Mouse (Mus musculus) skeletal muscle tissue, postnatal 0 days (tissue): ENCODE measurements around the gene Urgcp. TPM values are rescaled to one million over a fixed set of nuclear protein-coding genes. Genes with fewer than 3 reads are reported as not detected.

Experiments used
- polyA plus RNA-seq: library from polyadenylated mRNA; unstranded; fragments of >200 nt; fragmentation: Nextera tagmentation; extraction: Ambion mirVana; gene quantifications from 2 replicates; pipeline ENCODE4 v1.2.1, GENCODE M21; 2015

Gene Urgcp
- polyA plus RNA-seq = 22.0 and 23.2 TPM in 2 replicates

DNA sequence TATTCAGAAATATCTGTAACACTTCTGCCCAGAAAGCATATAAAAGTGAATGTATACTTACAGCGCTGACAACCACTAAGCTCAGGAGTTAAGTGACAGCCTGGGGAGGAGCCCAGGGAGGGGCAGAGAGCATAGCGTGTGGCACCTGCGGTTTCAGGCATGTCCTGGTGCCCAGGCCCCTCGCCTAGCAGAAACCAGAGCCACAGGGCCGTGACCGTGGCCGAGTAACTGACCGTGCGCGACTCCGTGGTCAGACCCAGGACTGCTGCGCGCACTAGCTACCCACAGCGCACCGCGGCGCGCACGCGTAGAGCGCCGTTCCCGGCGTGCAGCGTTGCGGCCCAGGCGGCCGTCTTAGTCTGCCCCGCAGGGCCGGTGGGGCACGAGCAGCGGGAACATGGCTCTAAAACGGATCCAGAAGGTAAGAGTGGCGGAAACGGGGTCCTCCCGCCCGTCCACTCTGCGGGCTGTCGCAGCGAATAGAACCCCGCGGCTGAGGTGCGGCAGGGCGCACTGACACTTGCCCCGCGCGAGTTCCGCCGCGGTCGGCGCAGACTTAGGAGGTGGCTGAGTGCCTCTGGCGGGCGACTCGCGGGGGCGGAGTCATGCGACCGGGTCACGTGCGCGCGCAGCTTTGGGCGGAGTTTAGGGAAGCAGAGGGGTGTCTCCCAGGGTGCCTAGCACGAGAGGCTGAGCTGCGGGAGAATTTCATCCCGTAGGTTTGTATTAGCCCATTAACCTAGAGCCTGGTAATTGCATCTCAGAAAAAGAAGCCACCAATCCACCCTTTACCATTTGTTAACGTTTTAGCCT is at the start of gene Urgcp:
Urgcp (minus strand) TSS at position 557 of the 813 bp plus-strand sequence.

DNA sequence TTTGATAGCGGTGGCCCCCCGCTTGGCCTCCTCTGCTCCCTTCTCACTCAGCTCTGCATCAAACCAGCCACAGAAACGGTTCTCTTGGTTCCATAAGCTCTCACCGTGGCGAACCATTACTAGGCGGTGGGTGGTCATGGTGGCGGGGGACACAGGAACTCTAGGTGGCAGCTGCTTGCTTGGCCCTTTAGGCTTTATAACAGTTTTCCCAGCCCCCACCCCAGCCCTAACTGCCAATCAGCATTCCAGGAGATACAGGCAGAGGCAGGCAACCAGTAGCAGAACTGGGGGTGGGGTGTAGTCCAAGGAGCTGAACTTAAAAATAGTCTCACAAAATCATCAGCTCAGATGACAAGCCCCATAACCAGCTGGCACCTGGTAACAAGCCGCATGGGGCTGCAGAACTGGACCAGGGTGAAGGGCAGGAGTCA is 41.4 kb upstream of the Urgcp start, which contains the start of gene Pgam2:
Pgam2 (minus strand) TSS at position 183 of the 431 bp plus-strand sequence.

DNA sequence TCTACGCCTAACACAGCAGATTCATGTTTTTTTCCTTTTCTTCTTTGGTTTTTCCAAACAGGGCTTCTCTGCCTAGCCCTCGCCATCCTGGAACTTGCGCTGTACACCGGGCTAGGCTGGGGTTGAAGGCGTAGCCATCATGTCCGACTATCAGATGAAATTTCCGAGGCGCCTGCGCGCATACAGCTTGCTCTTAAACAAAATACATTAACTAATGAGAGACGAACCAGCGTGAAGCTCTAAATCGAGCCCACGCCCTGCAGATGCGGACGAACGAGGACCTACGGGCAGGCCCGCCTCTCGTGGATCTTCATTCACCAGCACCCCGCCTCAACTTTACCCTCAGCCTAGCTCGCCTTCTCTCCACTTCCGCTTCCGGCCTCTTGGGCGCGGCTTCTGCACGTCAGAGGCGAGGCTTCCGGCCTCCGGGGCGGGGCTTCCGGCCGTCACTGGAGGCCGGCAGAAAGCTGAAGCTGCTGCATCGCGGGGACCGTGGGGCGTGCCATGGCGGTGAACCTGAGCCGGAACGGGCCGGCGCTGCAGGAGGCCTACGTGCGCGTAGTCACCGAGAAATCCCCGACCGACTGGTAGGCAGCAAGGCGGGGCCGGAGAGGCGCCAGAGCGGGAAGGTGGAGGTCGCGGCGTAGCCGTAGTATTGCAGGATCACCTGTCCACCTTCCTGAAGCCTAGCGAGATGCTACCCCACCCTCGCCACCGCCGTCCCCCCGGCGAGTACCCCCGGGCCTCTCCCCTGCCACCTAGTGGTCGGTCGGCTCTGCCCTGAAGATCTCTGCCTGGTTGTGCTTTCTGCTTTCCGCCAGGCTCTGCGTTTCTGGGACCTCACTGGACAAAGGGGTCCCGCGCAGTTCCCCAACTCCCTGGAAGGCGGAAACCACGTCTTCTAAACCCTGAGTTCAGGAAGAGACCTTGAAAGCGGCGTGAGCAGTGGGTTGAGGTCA is 26.2 kb upstream of the Urgcp start, which contains the start of gene Dbnl:
Dbnl (plus strand) TSS at position 433 of the 959 bp plus-strand sequence.

DNA sequence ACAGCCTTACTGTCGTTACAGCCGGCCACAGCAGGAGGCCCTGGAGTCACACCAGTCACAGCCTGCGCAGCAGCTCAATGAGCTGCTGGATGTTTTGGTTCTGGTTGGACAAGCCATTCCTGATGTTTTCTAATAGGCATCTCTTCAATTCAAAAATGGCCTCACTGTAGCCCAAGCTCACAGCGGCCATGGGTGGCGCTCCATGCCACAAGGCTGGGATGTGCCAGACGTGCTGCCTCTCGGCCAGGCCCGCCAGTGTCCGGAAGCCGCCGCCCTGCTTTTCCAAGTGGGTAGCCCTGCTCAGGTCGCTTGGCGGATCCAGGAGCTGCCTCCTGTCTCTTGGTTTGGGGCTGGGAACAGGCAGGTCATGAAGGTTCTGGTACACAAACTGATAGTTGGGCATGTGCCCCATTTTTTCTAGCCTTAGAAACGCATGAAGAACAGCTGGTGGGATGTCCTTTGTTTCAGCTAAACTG is 46.5 kb downstream of the Urgcp start, which contains the start of gene Mrps24:
Mrps24 (minus strand) TSS at position 51 of the 476 bp plus-strand sequence.

Other genes with a start within 250 kb of the Urgcp start
- 83.3 and 128 TPM in 2 replicates for gene Xbp1, start 241.7 kb downstream of the Urgcp start, polyA plus RNA-seq
- gene Ccdc117, start 220.2 kb downstream of the Urgcp start, polyA plus RNA-seq = 8.1 and 8.8 TPM in 2 replicates
- gene Ankrd36, start 192.7 kb downstream of the Urgcp start, polyA plus RNA-seq = not detected in 2 replicates
- gene Mrps24, start 46.7 kb downstream of the Urgcp start, polyA plus RNA-seq = 175 and 186 TPM in 2 replicates
- 37.9 and 47.7 TPM in 2 replicates for gene Dbnl, start 26.1 kb upstream of the Urgcp start, polyA plus RNA-seq
- gene Pgam2, start 41.4 kb upstream of the Urgcp start, polyA plus RNA-seq = 3,377 and 3,488 TPM in 2 replicates
- 3.2 and 3.7 TPM in 2 replicates for gene Polm, start 75.6 kb upstream of the Urgcp start, polyA plus RNA-seq
- gene Aebp1, start 99.6 kb upstream of the Urgcp start, polyA plus RNA-seq = 21.6 and 28.4 TPM in 2 replicates
- 55.5 and 56.7 TPM in 2 replicates for gene Pold2, start 115.9 kb upstream of the Urgcp start, polyA plus RNA-seq
- gene Myl7, start 136.4 kb upstream of the Urgcp start, polyA plus RNA-seq = 0.54 and 1.5 TPM in 2 replicates
- 0.26 and 0.28 TPM in 2 replicates for gene Gck, start 187.7 kb upstream of the Urgcp start, polyA plus RNA-seq
- gene Ykt6, start 193.3 kb upstream of the Urgcp start, polyA plus RNA-seq = 21.4 and 26.2 TPM in 2 replicates